Mouse (Mus musculus) frontal cortex, adult 2 months (tissue): ENCODE results near the gene Farp1. TPM values are rescaled to one million over a fixed set of nuclear protein-coding genes. Genes with fewer than 3 reads are reported as not detected.

ENCODE experiments used
- DNase-seq, 2 experiments: peaks; one replicate each; pipeline ENCODE4 v3.0.0; 2022; ENCODE audit warnings: low spot score in 1 of 2; ENCODE audit errors: extremely low spot score in 1 of 2
- polyA plus RNA-seq: library from polyadenylated mRNA; depleted of rRNA; stranded (reverse); fragments of >200 nt; gene quantifications from 2 replicates; pipeline ENCODE4 v1.2.3, GENCODE M21; 2012

The Farp1 gene
- polyA plus RNA-seq, 1 experiment: 69.9 TPM

GRCm38 (mm10) chr14:121134414-121134813, 99.4 kb downstream of the Farp1 start:
- no peak for DNase-seq

- no peak for DNase-seq
Measured at GRCm38 (mm10) chr14:121143831-121144455, 108.9 kb downstream of the Farp1 start.

- DNase-seq: peak in 1 of 2 experiments; percentile 45
Measured at GRCm38 (mm10) chr14:121144496-121144895, 109.5 kb downstream of the Farp1 start.

- DNase-seq: no peak
Measured at GRCm38 (mm10) chr14:121145291-121145690, 110.3 kb downstream of the Farp1 start.

GRCm38 (mm10) chr14:121145698-121146097, 110.7 kb downstream of the Farp1 start:
- DNase-seq: no peak

GRCm38 (mm10) chr14:121146213-121146612, 111.2 kb downstream of the Farp1 start:
- no peak for DNase-seq

- no peak for DNase-seq
Measured at GRCm38 (mm10) chr14:121147026-121147425, 112.0 kb downstream of the Farp1 start.

- DNase-seq: no peak
Measured at GRCm38 (mm10) chr14:121148088-121148785, 113.2 kb downstream of the Farp1 start.

- no peak for DNase-seq
Measured at GRCm38 (mm10) chr14:121149984-121150383, 115.0 kb downstream of the Farp1 start.

- no peak for DNase-seq
Measured at GRCm38 (mm10) chr14:121151837-121152236, 116.8 kb downstream of the Farp1 start.

- DNase-seq: no peak
Measured at GRCm38 (mm10) chr14:121152771-121153170, 117.8 kb downstream of the Farp1 start.

GRCm38 (mm10) chr14:121153260-121153659, 118.3 kb downstream of the Farp1 start:
- DNase-seq: no peak

- no peak for DNase-seq
Measured at GRCm38 (mm10) chr14:121155173-121155572, 120.2 kb downstream of the Farp1 start.

GRCm38 (mm10) chr14:121158616-121159015, 123.6 kb downstream of the Farp1 start:
- no peak for DNase-seq

GRCm38 (mm10) chr14:121162822-121163221, 127.8 kb downstream of the Farp1 start:
- no peak for DNase-seq

GRCm38 (mm10) chr14:121164866-121165265, 129.9 kb downstream of the Farp1 start:
- no peak for DNase-seq

GRCm38 (mm10) chr14:121165408-121166037, 130.5 kb downstream of the Farp1 start:
- DNase-seq: peak; percentile 53 to 65

GRCm38 (mm10) chr14:121166038-121166436, 131.0 kb downstream of the Farp1 start:
- DNase-seq: no peak

- peak in 1 of 2 experiments; percentile 48 for DNase-seq
Measured at GRCm38 (mm10) chr14:121168716-121169115, 133.7 kb downstream of the Farp1 start.

GRCm38 (mm10) chr14:121170321-121170720, 135.3 kb downstream of the Farp1 start:
- DNase-seq: no peak
